Mouse (Mus musculus) stomach, embryonic 15.5 days (tissue): ENCODE results near the gene A630076J17Rik. TPM values are rescaled to one million over a fixed set of nuclear protein-coding genes. Genes with fewer than 3 reads are reported as not detected.

Experiments used
- ATAC-seq: fragments of 200-750 bp; cut with Nextera tagmentation; 2 replicates; pipeline ENCODE4 v1.8.0; 2017; ENCODE audit warnings: low read depth, moderate number of reproducible peaks, moderate TSS enrichment; ENCODE audit not compliant: insufficient read depth, low FRiP score
- H3K27ac ChIP-seq: fragments of 300-500 bp; sonication (generic); 2 replicates; pipeline ENCODE4 v1.5.1; 2015; ENCODE audit warnings: mild to moderate bottlenecking, inconsistent platforms
- H3K27me3 ChIP-seq: fragments of 300-500 bp; sonication (generic); replicated peaks from 2 replicates; pipeline ENCODE4 v1.6.1; 2015; ENCODE audit warnings: inconsistent platforms
- H3K36me3 ChIP-seq: fragments of 300-500 bp; sonication (generic); 2 replicates; pipeline ENCODE4 v1.6.1; 2015; ENCODE audit warnings: inconsistent platforms
- H3K4me1 ChIP-seq: fragments of 300-500 bp; sonication (generic); 2 replicates; pipeline ENCODE4 v1.6.1; 2015; ENCODE audit warnings: inconsistent platforms
- H3K4me2 ChIP-seq: fragments of 300-500 bp; sonication (generic); 2 replicates; pipeline ENCODE4 v1.6.1; 2015; ENCODE audit warnings: mild to moderate bottlenecking, inconsistent platforms
- H3K4me3 ChIP-seq: fragments of 300-500 bp; sonication (generic); replicated peaks from 2 replicates; pipeline ENCODE4 v1.5.1; 2015; ENCODE audit warnings: inconsistent platforms
- H3K9ac ChIP-seq: fragments of 300-500 bp; sonication (generic); 2 replicates; pipeline ENCODE4 v1.6.1; 2015; ENCODE audit warnings: inconsistent platforms
- H3K9me3 ChIP-seq: fragments of 300-500 bp; sonication (generic); 2 replicates; pipeline ENCODE4 v1.6.1; 2016; ENCODE audit warnings: inconsistent platforms
- WGBS: fragments of 180-500 bp; shearing (Covaris S2); methylation state at CpG from one replicate; pipeline ENCODE4 v1.1.7; 2015; 5-methylcytosine and 5-hydroxymethylcytosine counted together
- polyA plus RNA-seq: library from polyadenylated mRNA; unstranded; fragments of >200 nt; fragmentation: Nextera tagmentation; extraction: Ambion mirVana; gene quantifications from 2 replicates; pipeline ENCODE4 v1.2.1, GENCODE M21; 2015

Gene A630076J17Rik
- polyA plus RNA-seq, 1 experiment from 2014 or later: 0.64 TPM

GRCm38 (mm10) chr3:107206490-107207150, 23.8 kb upstream of the A630076J17Rik start:
- no peak overlapping the region for H3K4me3 ChIP-seq
- H3K27me3 ChIP-seq: no peaks in the 10 kb centered on the region
- no peak overlapping the region for H3K27ac ChIP-seq
- no peak overlapping the region for H3K4me2 ChIP-seq
- ATAC-seq: peak; percentile 56
- WGBS: 29% methylated on average over 4 of the region's 4 CpGs
- no peak overlapping the region for H3K9ac ChIP-seq
- no peaks in the 10 kb centered on the region for H3K9me3 ChIP-seq
- H3K4me1 ChIP-seq: no peaks in the 10 kb centered on the region
- H3K36me3 ChIP-seq: no peaks in the 10 kb centered on the region

GRCm38 (mm10) chr3:107207625-107208253, 22.7 kb upstream of the A630076J17Rik start:
- H3K9ac ChIP-seq: no peak overlapping the region
- H3K9me3 ChIP-seq: no peaks in the 10 kb centered on the region
- H3K4me3 ChIP-seq: no peak overlapping the region
- no peaks in the 10 kb centered on the region for H3K4me1 ChIP-seq
- H3K36me3 ChIP-seq: no peaks in the 10 kb centered on the region
- WGBS: 57% methylated on average over 7 of the region's 7 CpGs
- no peak for ATAC-seq
- H3K27me3 ChIP-seq: no peaks in the 10 kb centered on the region
- H3K4me2 ChIP-seq: no peak overlapping the region
- no peak overlapping the region for H3K27ac ChIP-seq

GRCm38 (mm10) chr3:107214606-107215005, 15.8 kb upstream of the A630076J17Rik start:
- WGBS: 79% methylated on average over 5 of the region's 5 CpGs
- ATAC-seq: no peak
- no peak overlapping the region for H3K27ac ChIP-seq

GRCm38 (mm10) chr3:107216400-107217100, 13.9 kb upstream of the A630076J17Rik start:
- WGBS: 59% methylated on average over 8 of the region's 8 CpGs
- no peak for ATAC-seq
- no peak overlapping the region for H3K4me2 ChIP-seq

More at GRCm38 (mm10) chr3:107214606-107215005, 15.8 kb upstream of the A630076J17Rik start:
- Histone ChIP-seq H3K4me1 (no peaks in the 10 kb centered on the region), H3K4me2 (no peak overlapping the region), H3K9me3 (no peaks in the 10 kb centered on the region), H3K27me3 (no peaks in the 10 kb centered on the region), H3K4me3 (no peak overlapping the region), H3K36me3 (no peaks in the 10 kb centered on the region), H3K9ac (no peak overlapping the region)

GRCm38 (mm10) chr3:107217101-107217480, 13.3 kb upstream of the A630076J17Rik start:
- Histone ChIP-seq H3K9ac (no peak overlapping the region), H3K36me3 (no peaks in the 10 kb centered on the region), H3K9me3 (no peaks in the 10 kb centered on the region), H3K4me1 (no peaks in the 10 kb centered on the region), H3K27ac (no peak overlapping the region), H3K4me3 (no peak overlapping the region), H3K27me3 (no peaks in the 10 kb centered on the region), H3K4me2 (no peak overlapping the region)
- no peak for ATAC-seq
- 69% methylated on average over 3 of the region's 3 CpGs for WGBS

More at GRCm38 (mm10) chr3:107216400-107217100, 13.9 kb upstream of the A630076J17Rik start:
- H3K36me3 ChIP-seq: no peaks in the 10 kb centered on the region
- H3K9me3 ChIP-seq: no peaks in the 10 kb centered on the region
- no peak overlapping the region for H3K4me3 ChIP-seq
- no peak overlapping the region for H3K9ac ChIP-seq
- no peak overlapping the region for H3K27ac ChIP-seq
- no peaks in the 10 kb centered on the region for H3K4me1 ChIP-seq
- H3K27me3 ChIP-seq: no peaks in the 10 kb centered on the region

GRCm38 (mm10) chr3:107218572-107218971, 11.8 kb upstream of the A630076J17Rik start:
- Histone ChIP-seq H3K4me1 (no peaks in the 10 kb centered on the region), H3K27me3 (no peaks in the 10 kb centered on the region), H3K27ac (no peak overlapping the region), H3K9ac (no peak overlapping the region), H3K4me2 (no peak overlapping the region; the same call in 1 of the 2 replicates), H3K4me3 (no peak overlapping the region), H3K9me3 (no peaks in the 10 kb centered on the region), H3K36me3 (no peaks in the 10 kb centered on the region)
- WGBS: 82% methylated on average over 7 of the region's 7 CpGs
- no peak for ATAC-seq

- 68% methylated on average over 10 of the region's 10 CpGs for WGBS
- ATAC-seq: peak; percentile 80
- Histone ChIP-seq H3K27me3 (no peaks in the 10 kb centered on the region), H3K36me3 (no peaks in the 10 kb centered on the region), H3K4me1 (no peaks in the 10 kb centered on the region), H3K27ac (peak within 1 kb of the TSS; percentile 18; the same call in 1 of the 2 replicates), H3K4me2 (peak within 1 kb of the TSS; percentile 16), H3K4me3 (peak within 1 kb of the TSS; percentile 13), H3K9me3 (no peaks in the 10 kb centered on the region), H3K9ac (no peak within 1 kb of the TSS)
Measured at GRCm38 (mm10) chr3:107221608-107222007, 8.8 kb upstream of the A630076J17Rik start, which contains the start of gene Cym. Gene Cym (minus strand): TSS chr3:107221732.

GRCm38 (mm10) chr3:107223230-107223629, 7.2 kb upstream of the A630076J17Rik start:
- no peaks in the 10 kb centered on the region for H3K9me3 ChIP-seq
- H3K27ac ChIP-seq: no peak overlapping the region

GRCm38 (mm10) chr3:107225820-107226219, 4.6 kb upstream of the A630076J17Rik start:
- Histone ChIP-seq H3K36me3 (no peaks in the 10 kb centered on the region), H3K4me1 (peaks cover 5% of the 10 kb centered on the region; the same call in 1 of the 2 replicates), H3K27ac (no peak overlapping the region), H3K9me3 (no peaks in the 10 kb centered on the region), H3K4me2 (no peak overlapping the region), H3K27me3 (no peaks in the 10 kb centered on the region), H3K4me3 (no peak overlapping the region), H3K9ac (no peak overlapping the region)
- WGBS: 81% methylated on average over 5 of the region's 5 CpGs
- no peak for ATAC-seq

More at GRCm38 (mm10) chr3:107223230-107223629, 7.2 kb upstream of the A630076J17Rik start:
- Histone ChIP-seq H3K36me3 (no peaks in the 10 kb centered on the region), H3K9ac (no peak overlapping the region), H3K27me3 (no peaks in the 10 kb centered on the region), H3K4me1 (no peaks in the 10 kb centered on the region), H3K4me2 (no peak overlapping the region), H3K4me3 (no peak overlapping the region)
- peak; percentile 57 for ATAC-seq
- WGBS: 62% methylated on average over 1 of the region's 1 CpGs

- no peaks in the 10 kb centered on the region for H3K27me3 ChIP-seq
- WGBS: 61% methylated on average over 5 of the region's 5 CpGs
- H3K9ac ChIP-seq: no peak overlapping the region
- no peak overlapping the region for H3K27ac ChIP-seq
- ATAC-seq: no peak
- no peak overlapping the region for H3K4me3 ChIP-seq
- peaks cover 5% of the 10 kb centered on the region; the same call in 1 of the 2 replicates for H3K4me1 ChIP-seq
- H3K4me2 ChIP-seq: no peak overlapping the region
- H3K36me3 ChIP-seq: no peaks in the 10 kb centered on the region
- H3K9me3 ChIP-seq: no peaks in the 10 kb centered on the region
Measured at GRCm38 (mm10) chr3:107229221-107229620, 1.2 kb upstream of the A630076J17Rik start.

- ATAC-seq: peak; percentile 93
- no peaks in the 10 kb centered on the region for H3K9me3 ChIP-seq
- 37% methylated on average over 5 of the region's 5 CpGs for WGBS
- H3K27me3 ChIP-seq: no peaks in the 10 kb centered on the region
- H3K9ac ChIP-seq: no peak overlapping the region
- no peak overlapping the region for H3K27ac ChIP-seq
- H3K4me1 ChIP-seq: peaks cover 5% of the 10 kb centered on the region; the same call in 1 of the 2 replicates
- H3K36me3 ChIP-seq: no peaks in the 10 kb centered on the region
- no peak overlapping the region for H3K4me3 ChIP-seq
- no peak overlapping the region for H3K4me2 ChIP-seq
Measured at GRCm38 (mm10) chr3:107229822-107230221, 592 bp upstream of the A630076J17Rik start.

- Histone ChIP-seq H3K4me1 (peaks cover 5% of the 10 kb centered on the region; the same call in 1 of the 2 replicates), H3K9ac (no peak overlapping the region), H3K27me3 (no peaks in the 10 kb centered on the region), H3K4me2 (no peak overlapping the region), H3K9me3 (no peaks in the 10 kb centered on the region), H3K4me3 (no peak overlapping the region), H3K27ac (no peak overlapping the region), H3K36me3 (no peaks in the 10 kb centered on the region)
- WGBS: 66% methylated on average over 4 of the region's 4 CpGs
- ATAC-seq: no peak
Measured at GRCm38 (mm10) chr3:107231202-107231601, 788 bp downstream of the A630076J17Rik start.
